In genomic region chr7:139850152-139850551, GRCm38 (mm10) we compare ENCODE assay signal across 13 mouse cellular contexts. TPM values are rescaled to one million over a fixed set of nuclear protein-coding genes. Genes with fewer than 3 reads are reported as not detected.
DNase-seq lines count a peak whose midpoint lies in the region; ATAC-seq and TF ChIP-seq lines count a peak whose summit lies in the region.
"Had no signal": no experiment of that assay in that cellular context is flagged by ENCODE, and none has a peak within 500 bp of the region (broad histone marks: within the 10 kb centered on the region; RNA-seq: fewer than 3 reads in every experiment).

No protein-coding gene starts in this region.

- H3K9me3 ChIP-seq in lung, embryonic 14.5 days (ENCODE audit: low read depth, low read length) = no peaks in the 10 kb centered on the region
- H3K9me3 ChIP-seq in hindbrain, embryonic 16.5 days (ENCODE audit: control insufficient read depth, low read length) = no peaks in the 10 kb centered on the region
- H3K9me3 ChIP-seq in stomach, embryonic 14.5 days (ENCODE audit: control insufficient read depth, low read depth, low read length) = no peaks in the 10 kb centered on the region
- H3K9me3 ChIP-seq: embryonic facial prominence, embryonic 15.5 days; heart, embryonic 10.5 days; kidney, embryonic 15.5 days; liver, embryonic 13.5 days had no signal

- no peaks in the 10 kb centered on the region for H3K36me3 ChIP-seq in lung, embryonic 14.5 days (ENCODE audit: insufficient read depth)
- H3K36me3 ChIP-seq in hindbrain, embryonic 16.5 days (ENCODE audit: control insufficient read depth, insufficient read depth, low read length) = 0 out of 2 replicates have a peak, but pooled peaks cover 3% of the 10 kb centered on the region
- H3K36me3 ChIP-seq in stomach, embryonic 14.5 days (ENCODE audit: control insufficient read depth, insufficient read depth, low read length) = no peaks in the 10 kb centered on the region
- H3K36me3 ChIP-seq: embryonic facial prominence, embryonic 15.5 days; heart, embryonic 10.5 days; kidney, embryonic 15.5 days; liver, embryonic 13.5 days had no signal

- H3K4me3 ChIP-seq in lung, embryonic 14.5 days (ENCODE audit: low read depth, low read length) = no peak overlapping the region
- no peak overlapping the region for H3K4me3 ChIP-seq in hindbrain, embryonic 16.5 days (ENCODE audit: low read length)
- H3K4me3 ChIP-seq in stomach, embryonic 14.5 days (ENCODE audit: low read depth, low read length) = no peak overlapping the region
- H3K4me3 ChIP-seq: embryonic facial prominence, embryonic 15.5 days; heart, embryonic 10.5 days; kidney, embryonic 15.5 days; liver, embryonic 13.5 days had no signal

- H3K9ac ChIP-seq in lung, embryonic 14.5 days = no peak overlapping the region
- 0 out of 2 replicates have a peak overlapping the region, but pooled peaks have one; percentile 18 for H3K9ac ChIP-seq in hindbrain, embryonic 16.5 days (ENCODE audit: low read depth, low read length)
- H3K9ac ChIP-seq in stomach, embryonic 14.5 days (replicated peaks; ENCODE audit: low read depth, low read length) = no peak overlapping the region
- H3K9ac ChIP-seq: embryonic facial prominence, embryonic 15.5 days; kidney, embryonic 15.5 days; liver, embryonic 13.5 days had no signal

- H3K27ac ChIP-seq in lung, embryonic 14.5 days (ENCODE audit: low read depth) = no peak overlapping the region
- peak overlapping the region; percentile 76 for H3K27ac ChIP-seq in hindbrain, embryonic 16.5 days (ENCODE audit: low read depth, low read length)
- no peak overlapping the region for H3K27ac ChIP-seq in stomach, embryonic 14.5 days (ENCODE audit: low read length)
- H3K27ac ChIP-seq: embryonic facial prominence, embryonic 15.5 days; heart, embryonic 10.5 days; kidney, embryonic 15.5 days; liver, embryonic 13.5 days had no signal

- 20% methylated on average over 6 of the region's 6 CpGs for WGBS in lung, embryonic 14.5 days
- 7% methylated on average over 6 of the region's 6 CpGs for WGBS in hindbrain, embryonic 16.5 days
- WGBS in stomach, embryonic 14.5 days = 19% methylated on average over 6 of the region's 6 CpGs

- TF ChIP-seq CTCF in lung, embryonic 14.5 days (IDR thresholded peaks at IDR 0.05; ENCODE audit: low read depth) = no peak

- no peak overlapping the region for H3K4me2 ChIP-seq in lung, embryonic 14.5 days
- H3K4me2 ChIP-seq in hindbrain, embryonic 16.5 days (ENCODE audit: low read length) = no peak overlapping the region
- no peak overlapping the region for H3K4me2 ChIP-seq in stomach, embryonic 14.5 days (replicated peaks; ENCODE audit: low read depth, low read length)
- H3K4me2 ChIP-seq: embryonic facial prominence, embryonic 15.5 days; kidney, embryonic 15.5 days; liver, embryonic 13.5 days had no signal

- no peaks in the 10 kb centered on the region for H3K4me1 ChIP-seq in lung, embryonic 14.5 days (ENCODE audit: insufficient read depth)
- H3K4me1 ChIP-seq in hindbrain, embryonic 16.5 days (ENCODE audit: control insufficient read depth, insufficient read depth, low read depth, low read length) = peaks cover 21% of the 10 kb centered on the region
- H3K4me1 ChIP-seq in stomach, embryonic 14.5 days (ENCODE audit: control insufficient read depth, insufficient read depth, low read length) = no peaks in the 10 kb centered on the region
- H3K4me1 ChIP-seq: embryonic facial prominence, embryonic 15.5 days; heart, embryonic 10.5 days; kidney, embryonic 15.5 days; liver, embryonic 13.5 days had no signal

- H3K27me3 ChIP-seq in lung, embryonic 14.5 days (ENCODE audit: insufficient read depth, low read length) = no peaks in the 10 kb centered on the region
- no peaks in the 10 kb centered on the region for H3K27me3 ChIP-seq in hindbrain, embryonic 16.5 days (replicated peaks; ENCODE audit: control insufficient read depth, insufficient read depth, low read length)
- no peaks in the 10 kb centered on the region for H3K27me3 ChIP-seq in stomach, embryonic 14.5 days (ENCODE audit: control insufficient read depth, insufficient read depth, low read length)
- H3K27me3 ChIP-seq: embryonic facial prominence, embryonic 15.5 days; kidney, embryonic 15.5 days; liver, embryonic 13.5 days had no signal

- DNase-seq in cerebellum, postnatal 10 days = peak; percentile 37 to 38
- peak; percentile 32 for DNase-seq in lung, embryonic 14.5 days
- DNase-seq in lung, postnatal 14 days = no peak
- DNase-seq in Muller cell, postnatal 12 days (ENCODE audit: inconsistent ontology term) = no peak
- DNase-seq in cerebellum, postnatal 36 days = no peak
- DNase-seq: liver, embryonic 13.5 days; thymus, postnatal 4 days had no signal

- no peak for ATAC-seq in cerebellum, adult (ENCODE audit: insufficient number of reproducible peaks, low FRiP score, low TSS enrichment)
- ATAC-seq in lung, embryonic 14.5 days (ENCODE audit: insufficient read depth) = no peak
- peak; percentile 88 for ATAC-seq in hindbrain, embryonic 16.5 days
- ATAC-seq in stomach, embryonic 14.5 days (ENCODE audit: insufficient number of reproducible peaks, insufficient read depth, low FRiP score, low read depth) = 0 out of 2 replicates have a peak, but pooled peaks have one; percentile 46

RNA-seq across cellular contexts. Expression of gene Adgra1, which starts 16.2 kb away (rescaled TPM):
- polyA plus RNA-seq in lung, embryonic 14.5 days (2014; fragmentation: Nextera tagmentation; extraction: Ambion mirVana) = not detected in 2 replicates
- 27.2 and 30.7 TPM in 2 replicates for polyA plus RNA-seq in hindbrain, embryonic 16.5 days (2015; fragmentation: Nextera tagmentation; extraction: Ambion mirVana)
- 0.78 and 1.00 TPM in 2 replicates for polyA plus RNA-seq in stomach, embryonic 14.5 days (2014; fragmentation: Nextera tagmentation; extraction: Ambion mirVana)
- polyA plus RNA-seq: liver, embryonic 13.5 days had no signal

RNA-seq across cellular contexts. Expression of gene Kndc1, which starts 44.3 kb away (rescaled TPM):
- polyA plus RNA-seq in lung, embryonic 14.5 days (2014; fragmentation: Nextera tagmentation; extraction: Ambion mirVana) = 0.45 and 0.53 TPM in 2 replicates
- polyA plus RNA-seq in hindbrain, embryonic 16.5 days (2015; fragmentation: Nextera tagmentation; extraction: Ambion mirVana) = 16.5 and 19.0 TPM in 2 replicates
- polyA plus RNA-seq in stomach, embryonic 14.5 days (2014; fragmentation: Nextera tagmentation; extraction: Ambion mirVana) = 0.27 and 0.46 TPM in 2 replicates

Comparison
In these comparisons a context has a peak if more than half of its experiments do, and no peak if none do; other contexts are left out.
1. DNase-seq: peak in cerebellum, postnatal 10 days (2 of 2) and lung, embryonic 14.5 days (single experiment); none in lung, postnatal 14 days (single experiment), Muller cell, postnatal 12 days (single experiment) and cerebellum, postnatal 36 days (0 of 2).
2. ATAC-seq: peak in hindbrain, embryonic 16.5 days (single experiment) and stomach, embryonic 14.5 days (single experiment); none in cerebellum, adult (single experiment) and lung, embryonic 14.5 days (single experiment).
3. RNA of gene Adgra1, which starts 16.2 kb away (polyA plus RNA-seq): 27.2 to 30.7 TPM in hindbrain, embryonic 16.5 days; 0.78 to 1.00 TPM in stomach, embryonic 14.5 days and not detected in lung, embryonic 14.5 days; every median in the first group is over 10 times any median in the second.
4. RNA of gene Kndc1, which starts 44.3 kb away (polyA plus RNA-seq): 16.5 to 19.0 TPM in hindbrain, embryonic 16.5 days; 0.45 to 0.53 TPM in lung, embryonic 14.5 days and 0.27 to 0.46 TPM in stomach, embryonic 14.5 days; every median in the first group is over 10 times any median in the second.